In the genomic region with DNA sequence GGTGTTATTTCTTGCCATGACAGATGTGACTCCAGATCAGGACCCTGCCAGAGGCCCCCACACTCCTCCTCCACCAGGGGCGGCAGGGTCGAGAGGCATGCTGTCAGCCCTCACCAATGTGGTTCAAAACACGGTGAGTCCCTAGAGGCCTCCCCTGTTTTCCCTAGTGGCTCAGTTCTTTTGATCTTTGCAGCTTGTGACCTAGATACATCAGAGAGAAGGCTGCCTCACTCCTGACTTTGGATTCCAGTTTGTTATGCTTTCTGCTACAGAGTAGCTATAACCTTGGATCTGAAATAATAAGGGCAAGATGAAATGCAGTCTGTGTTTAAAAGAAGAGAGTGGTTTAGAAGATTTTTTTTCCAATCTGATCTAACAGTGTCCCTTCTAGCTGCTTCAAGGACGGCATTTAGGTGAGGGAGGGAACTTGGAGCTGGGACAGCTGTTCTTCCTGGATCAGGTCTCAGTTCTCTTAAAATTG, we compare ENCODE assay signal across 10 mouse cellular contexts. TPM values are rescaled to one million over a fixed set of nuclear protein-coding genes. Genes with fewer than 3 reads are reported as not detected.
DNase-seq lines count a peak whose midpoint lies in the region; ATAC-seq and TF ChIP-seq lines count a peak whose summit lies in the region.
"Had no signal": no experiment of that assay in that cellular context is flagged by ENCODE, and none has a peak within 500 bp of the region (broad histone marks: within the 10 kb centered on the region; RNA-seq: fewer than 3 reads in every experiment).

No protein-coding gene starts in this region.

- 0 out of 2 replicates have a peak, but pooled peaks have one; percentile 20 for TF ChIP-seq CTCF in thymus, adult 2 months (IDR thresholded peaks at IDR 0.05; ENCODE audit: borderline replicate concordance, control insufficient read depth, extremely low read depth, insufficient read depth, low read length, poor library complexity)

- no peaks in the 10 kb centered on the region for H3K27me3 ChIP-seq in midbrain, embryonic 11.5 days (ENCODE audit: control insufficient read depth, insufficient read depth, low read length)
- H3K27me3 ChIP-seq in midbrain, embryonic 10.5 days (ENCODE audit: low read depth, poor library complexity, severe bottlenecking) = no peaks in the 10 kb centered on the region
- H3K27me3 ChIP-seq in thymus, adult 2 months (ENCODE audit: control insufficient read depth, insufficient read depth, low read length) = no peaks in the 10 kb centered on the region

- WGBS in midbrain, embryonic 11.5 days = 41% methylated on average over 4 of the region's 4 CpGs
- WGBS in midbrain, embryonic 10.5 days = 47% methylated on average over 4 of the region's 4 CpGs
- 26% methylated on average over 4 of the region's 4 CpGs for WGBS in thymus, adult 2 months

- H3K27ac ChIP-seq in midbrain, embryonic 11.5 days (ENCODE audit: low read depth, low read length) = no peak overlapping the region
- no peak overlapping the region for H3K27ac ChIP-seq in midbrain, embryonic 10.5 days (replicated peaks)
- H3K27ac ChIP-seq in thymus, adult 2 months (ENCODE audit: control insufficient read depth, insufficient read depth, low read length) = peak overlapping the region; percentile 36; the same call in 1 of the 2 replicates
- H3K27ac ChIP-seq: liver, embryonic 14.5 days had no signal

- peaks cover 2% of the 10 kb centered on the region; the same call in 1 of the 2 replicates for H3K4me1 ChIP-seq in midbrain, embryonic 11.5 days (ENCODE audit: control insufficient read depth, insufficient read depth, low read length)
- H3K4me1 ChIP-seq in midbrain, embryonic 10.5 days = peaks cover 14% of the 10 kb centered on the region
- H3K4me1 ChIP-seq in thymus, adult 2 months (replicated peaks; ENCODE audit: control insufficient read depth, insufficient read depth, low read length) = peaks cover 19% of the 10 kb centered on the region

- ATAC-seq in CD4-positive, CD25-positive, alpha-beta regulatory T cell, adult 4 months = no peak
- no peak for ATAC-seq in midbrain, embryonic 11.5 days (ENCODE audit: low FRiP score)

- H3K4me3 ChIP-seq in midbrain, embryonic 11.5 days (ENCODE audit: low read depth, low read length) = no peak overlapping the region
- H3K4me3 ChIP-seq in midbrain, embryonic 10.5 days = no peak overlapping the region
- H3K4me3 ChIP-seq in thymus, adult 2 months (ENCODE audit: control insufficient read depth, insufficient read depth, low read length) = no peak overlapping the region

- no peaks in the 10 kb centered on the region for H3K36me3 ChIP-seq in midbrain, embryonic 11.5 days (ENCODE audit: control insufficient read depth, insufficient read depth, low read length)
- H3K36me3 ChIP-seq in midbrain, embryonic 10.5 days = peaks cover 8% of the 10 kb centered on the region; the same call in 1 of the 2 replicates
- no peaks in the 10 kb centered on the region for H3K36me3 ChIP-seq in thymus, adult 2 months (ENCODE audit: control insufficient read depth, insufficient read depth, low read length)

- H3K4me2 ChIP-seq in midbrain, embryonic 11.5 days = no peak overlapping the region

- no peaks in the 10 kb centered on the region for H3K9me3 ChIP-seq in midbrain, embryonic 11.5 days (ENCODE audit: control insufficient read depth, low read length)
- H3K9me3 ChIP-seq in midbrain, embryonic 10.5 days (replicated peaks) = no peaks in the 10 kb centered on the region

- H3K9ac ChIP-seq in midbrain, embryonic 11.5 days (ENCODE audit: low read length) = 0 out of 2 replicates have a peak overlapping the region, but pooled peaks have one; percentile 2
- H3K9ac ChIP-seq: liver, embryonic 14.5 days had no signal

- DNase-seq in CD4-positive, CD25-positive, alpha-beta regulatory T cell, adult 2 months (ENCODE audit: low read depth, low spot score) = peak; percentile 28
- DNase-seq in midbrain, embryonic 11.5 days (ENCODE audit: low spot score, missing footprints) = peak; percentile 81
- DNase-seq in midbrain, embryonic 10.5 days (ENCODE audit: low spot score) = no peak
- peak; percentile 37 for DNase-seq in induced T-regulatory cell, adult 2 months (ENCODE audit: low read depth)
- DNase-seq in thymus, adult 2 months = peak; percentile 38
- no peak for DNase-seq in urinary bladder, postnatal 10 days (ENCODE audit: low spot score)
- no peak for DNase-seq in layer of hippocampus, adult 9-10 months (ENCODE audit: low spot score)
- DNase-seq: cerebellum, adult 2 months had no signal

- TF ChIP-seq POLR2A in thymus, adult 2 months (IDR thresholded peaks at IDR 0.05; ENCODE audit: control insufficient read depth, extremely low read depth, insufficient read depth, low read length, poor library complexity) = no peak

RNA-seq across cellular contexts. Expression of gene Fam114a1, which starts 36.2 kb away (rescaled TPM):
- 1 to 10 TPM; 2.3 to 4.9 TPM for polyA plus RNA-seq in CD4-positive, CD25-positive, alpha-beta regulatory T cell, adult 4 months (2017; shearing (Covaris generic))
- 14.8 and 17.3 TPM in 2 replicates for polyA plus RNA-seq in midbrain, embryonic 11.5 days (2014; fragmentation: Nextera tagmentation; extraction: Ambion mirVana)
- polyA plus RNA-seq in midbrain, embryonic 10.5 days (2016; fragmentation: Nextera tagmentation; extraction: Ambion mirVana) = 16.8 and 19.0 TPM in 2 replicates
- 3.4 and 6.8 TPM in 2 replicates for polyA plus RNA-seq in thymus, adult 2 months (2012; rRNA removed)

RNA-seq across cellular contexts. Expression of gene Tlr6, which starts 46.2 kb away (rescaled TPM):
- 1 to 10 TPM; 5.6 to 8.7 TPM for polyA plus RNA-seq in CD4-positive, CD25-positive, alpha-beta regulatory T cell, adult 4 months (2017; shearing (Covaris generic))
- 0.33 and 0.41 TPM in 2 replicates for polyA plus RNA-seq in midbrain, embryonic 11.5 days (2014; fragmentation: Nextera tagmentation; extraction: Ambion mirVana)
- 0.21 and 0.39 TPM in 2 replicates for polyA plus RNA-seq in midbrain, embryonic 10.5 days (2016; fragmentation: Nextera tagmentation; extraction: Ambion mirVana)
- 1.5 TPM in 2 replicates for polyA plus RNA-seq in thymus, adult 2 months (2012; rRNA removed)

Comparison
In these comparisons a context has a peak if more than half of its experiments do, and no peak if none do; other contexts are left out.
1. DNase-seq: peak in CD4-positive, CD25-positive, alpha-beta regulatory T cell, adult 2 months (single experiment), midbrain, embryonic 11.5 days (single experiment), induced T-regulatory cell, adult 2 months (single experiment) and thymus, adult 2 months (single experiment); none in midbrain, embryonic 10.5 days (single experiment), urinary bladder, postnatal 10 days (single experiment) and layer of hippocampus, adult 9-10 months (single experiment).